ENCODE assay signal across 8 mouse cellular contexts in genomic region chr2:18055016-18055928, GRCm38 (mm10). TPM values are rescaled to one million over a fixed set of nuclear protein-coding genes. Genes with fewer than 3 reads are reported as not detected.
DNase-seq lines count a peak whose midpoint lies in the region; ATAC-seq and TF ChIP-seq lines count a peak whose summit lies in the region.

Mllt10 (plus strand) TSS chr2:18055237.

- no peak for TF ChIP-seq CTCF in thymus, adult 2 months (IDR thresholded peaks at IDR 0.05; ENCODE audit: borderline replicate concordance, control insufficient read depth, extremely low read depth, insufficient read depth, low read length, poor library complexity)

- TF ChIP-seq POLR2A in thymus, adult 2 months (IDR thresholded peaks at IDR 0.05; ENCODE audit: control insufficient read depth, extremely low read depth, insufficient read depth, low read length, poor library complexity) = no peak

- DNase-seq in thymus, adult 2 months = no peak
- no peak for DNase-seq in thymus, adult 18-20 months
- no peak for DNase-seq in embryonic facial prominence, embryonic 10.5 days (ENCODE audit: low spot score)
- DNase-seq in heart, adult 8-10 months (ENCODE audit: low spot score) = peak; percentile 31
- no peak for DNase-seq in right cerebral cortex, postnatal 14 days
- no peak for DNase-seq in cerebellum, postnatal 4 days (ENCODE audit: low spot score in 2 of 2)

- peak within 1 kb of the TSS; percentile 86 for H3K4me2 ChIP-seq in kidney, embryonic 15.5 days

- no peaks in the 10 kb centered on the region for H3K9me3 ChIP-seq in embryonic facial prominence, embryonic 10.5 days
- H3K9me3 ChIP-seq in kidney, embryonic 15.5 days (replicated peaks) = no peaks in the 10 kb centered on the region

- H3K36me3 ChIP-seq in thymus, adult 2 months (ENCODE audit: control insufficient read depth, insufficient read depth, low read length) = no peaks in the 10 kb centered on the region
- no peaks in the 10 kb centered on the region for H3K36me3 ChIP-seq in embryonic facial prominence, embryonic 10.5 days (replicated peaks)
- H3K36me3 ChIP-seq in kidney, embryonic 15.5 days = no peaks in the 10 kb centered on the region

- H3K9ac ChIP-seq in kidney, embryonic 15.5 days = peak within 1 kb of the TSS; percentile 56

- peak within 1 kb of the TSS; percentile 14; the same call in 1 of the 2 replicates for H3K27ac ChIP-seq in thymus, adult 2 months (ENCODE audit: control insufficient read depth, insufficient read depth, low read length)
- H3K27ac ChIP-seq in embryonic facial prominence, embryonic 10.5 days (replicated peaks) = peak within 1 kb of the TSS; percentile 99
- H3K27ac ChIP-seq in kidney, embryonic 15.5 days = peak within 1 kb of the TSS; percentile 100

- H3K27me3 ChIP-seq in thymus, adult 2 months (ENCODE audit: control insufficient read depth, insufficient read depth, low read length) = no peaks in the 10 kb centered on the region; the same call in 1 of the 2 replicates
- H3K27me3 ChIP-seq in embryonic facial prominence, embryonic 10.5 days (replicated peaks; ENCODE audit: low read depth, poor library complexity, severe bottlenecking) = no peaks in the 10 kb centered on the region
- no peaks in the 10 kb centered on the region for H3K27me3 ChIP-seq in kidney, embryonic 15.5 days

- peak within 1 kb of the TSS; percentile 84 for H3K4me3 ChIP-seq in thymus, adult 2 months (ENCODE audit: control insufficient read depth, insufficient read depth, low read length)
- H3K4me3 ChIP-seq in embryonic facial prominence, embryonic 10.5 days = peak within 1 kb of the TSS; percentile 79
- H3K4me3 ChIP-seq in kidney, embryonic 15.5 days (replicated peaks) = peak within 1 kb of the TSS; percentile 60

- ATAC-seq in kidney, embryonic 15.5 days (replicated peaks; ENCODE audit: low FRiP score) = no peak
- ATAC-seq in megakaryocyte, adult 5-6 weeks (ENCODE audit: poor library complexity, severe bottlenecking) = no peak

- WGBS in thymus, adult 2 months = 43% methylated on average over 20 of the region's 20 CpGs
- under 1% methylated on average over 20 of the region's 20 CpGs for WGBS in embryonic facial prominence, embryonic 10.5 days
- 4% methylated on average over 20 of the region's 20 CpGs for WGBS in kidney, embryonic 15.5 days

- H3K4me1 ChIP-seq in thymus, adult 2 months (replicated peaks; ENCODE audit: control insufficient read depth, insufficient read depth, low read length) = no peaks in the 10 kb centered on the region; the same call in 1 of the 2 replicates
- peaks cover 66% of the 10 kb centered on the region for H3K4me1 ChIP-seq in embryonic facial prominence, embryonic 10.5 days
- peaks cover 27% of the 10 kb centered on the region for H3K4me1 ChIP-seq in kidney, embryonic 15.5 days

RNA-seq across cellular contexts. Expression of gene Mllt10, which starts in this region (rescaled TPM):
- polyA plus RNA-seq in thymus, adult 2 months (2012; rRNA removed) = 75.4 and 90.3 TPM in 2 replicates
- 64.4 and 65.5 TPM in 2 replicates for polyA plus RNA-seq in embryonic facial prominence, embryonic 10.5 days (2016; fragmentation: Nextera tagmentation; extraction: Ambion mirVana)
- 10 to 100 TPM; 25.1 to 41.8 (median 30.5) TPM for total RNA-seq in heart, adult 8-10 months (2022)
- 72.9 and 73.1 TPM in 2 replicates for polyA plus RNA-seq in kidney, embryonic 15.5 days (2015; fragmentation: Nextera tagmentation; extraction: Ambion mirVana)
- total RNA-seq in megakaryocyte, adult 5-6 weeks (2015) = 41.5 and 50.7 TPM in 2 replicates
- 47.3 and 52.8 TPM in 2 replicates for total RNA-seq in megakaryocyte, adult 5-6 weeks (2017)

Comparison
In these comparisons a context has a peak if more than half of its experiments do, and no peak if none do; other contexts are left out.
1. H3K27ac ChIP-seq: peak in every context shown above with its lines; median percentile 100 in kidney, embryonic 15.5 days; 99 in embryonic facial prominence, embryonic 10.5 days; 14 in thymus, adult 2 months.